Mouse (Mus musculus) embryonic fibroblast, embryonic 13.5 days (primary cell): ENCODE measurements around the gene Olfr186. TPM values are rescaled to one million over a fixed set of nuclear protein-coding genes. Genes with fewer than 3 reads are reported as not detected.

Source experiments
- H3K27ac ChIP-seq: 2 replicates; pipeline ENCODE4 v1.5.1; 2012; ENCODE audit warnings: low read length, control low read depth, inconsistent platforms; ENCODE audit not compliant: insufficient read depth
- H3K4me1 ChIP-seq: 2 replicates; pipeline ENCODE4 v1.6.1; 2011; ENCODE audit warnings: low read length; ENCODE audit not compliant: control insufficient read depth, insufficient read depth
- H3K4me3 ChIP-seq: 2 replicates; pipeline ENCODE4 v1.5.1; 2011; ENCODE audit warnings: mild to moderate bottlenecking, control low read depth, low read length; ENCODE audit not compliant: insufficient read depth
- CTCF ChIP-seq: IDR thresholded peaks from 2 replicates; pipeline ENCODE4 v1.5.1; 2011; ENCODE audit warnings: mild to moderate bottlenecking, control low read depth, low read length, moderate library complexity, borderline replicate concordance; ENCODE audit not compliant: insufficient read depth
- POLR2A ChIP-seq: IDR thresholded peaks from 2 replicates; pipeline ENCODE4 v1.6.1; 2011; ENCODE audit warnings: low read depth, mild to moderate bottlenecking, control low read depth, low read length, moderate library complexity
- polyA plus RNA-seq: library from polyadenylated mRNA; stranded (reverse); fragments of >200 nt; gene quantifications from 2 replicates; pipeline ENCODE4 v1.2.4, GENCODE M21; 2011; ENCODE audit warnings: low read depth; ENCODE audit not compliant: missing spikeins, insufficient read length

Gene Olfr186
- polyA plus RNA-seq, 1 experiment: not detected

- TF ChIP-seq CTCF (no peak), POLR2A (no peak)
- Histone ChIP-seq H3K27ac (no peak overlapping the region), H3K4me3 (no peak overlapping the region), H3K4me1 (no peaks in the 10 kb centered on the region)
Observed at GRCm38 (mm10) chr16:59013357-59014018, 16.6 kb downstream of the Olfr186 start.

- TF ChIP-seq CTCF: no peak
- TF ChIP-seq POLR2A: no peak
- Histone ChIP-seq H3K4me3 (no peak overlapping the region), H3K27ac (no peak overlapping the region), H3K4me1 (no peaks in the 10 kb centered on the region)
Observed at GRCm38 (mm10) chr16:59007146-59007545, 22.9 kb downstream of the Olfr186 start.

- H3K27ac ChIP-seq: no peak within 1 kb of the TSS
- TF ChIP-seq POLR2A (no peak), CTCF (no peak)
- H3K4me1 ChIP-seq: no peaks in the 10 kb centered on the region
- no peak within 1 kb of the TSS for H3K4me3 ChIP-seq
Observed at GRCm38 (mm10) chr16:58995057-58995456, 35.0 kb downstream of the Olfr186 start, which contains the start of gene Olfr183. Olfr183 (plus strand) TSS chr16:58995357.

Other genes with a start within 250 kb of the Olfr186 start
- not detected in 2 replicates for gene Olfr173, start 230.0 kb downstream of the Olfr186 start, polyA plus RNA-seq
- not detected in 2 replicates for gene Olfr175-ps1, start 203.5 kb downstream of the Olfr186 start, polyA plus RNA-seq
- not detected in 2 replicates for gene Olfr177, start 155.5 kb downstream of the Olfr186 start, polyA plus RNA-seq
- not detected in 2 replicates for gene Olfr178, start 138.2 kb downstream of the Olfr186 start, polyA plus RNA-seq
- not detected in 2 replicates for gene Olfr181, start 101.5 kb downstream of the Olfr186 start, polyA plus RNA-seq
- gene Olfr180, start 100.9 kb downstream of the Olfr186 start, polyA plus RNA-seq: not detected in 2 replicates
- gene Olfr183, start 34.9 kb downstream of the Olfr186 start, polyA plus RNA-seq: not detected in 2 replicates
- gene Olfr187, start 9.5 kb upstream of the Olfr186 start, polyA plus RNA-seq: not detected in 2 replicates
- not detected in 2 replicates for gene Olfr190, start 47.7 kb upstream of the Olfr186 start, polyA plus RNA-seq
- gene Olfr191, start 59.5 kb upstream of the Olfr186 start, polyA plus RNA-seq: not detected in 2 replicates
- not detected in 2 replicates for gene Olfr193, start 81.6 kb upstream of the Olfr186 start, polyA plus RNA-seq
- gene Olfr194, start 90.8 kb upstream of the Olfr186 start, polyA plus RNA-seq: not detected in 2 replicates
- gene Olfr195, start 116.8 kb upstream of the Olfr186 start, polyA plus RNA-seq: not detected in 2 replicates
- not detected in 2 replicates for gene Olfr196, start 140.2 kb upstream of the Olfr186 start, polyA plus RNA-seq
- gene Olfr198, start 173.2 kb upstream of the Olfr186 start, polyA plus RNA-seq: not detected in 2 replicates
- gene Olfr199, start 189.5 kb upstream of the Olfr186 start, polyA plus RNA-seq: not detected in 2 replicates
- not detected in 2 replicates for gene Olfr201, start 242.3 kb upstream of the Olfr186 start, polyA plus RNA-seq